Mouse (Mus musculus) limb, embryonic 15.5 days (tissue): ENCODE results near the gene Tead1. TPM values are rescaled to one million over a fixed set of nuclear protein-coding genes. Genes with fewer than 3 reads are reported as not detected.

Experiments used
- ATAC-seq: fragments of 200-750 bp; cut with Nextera tagmentation; 2 replicates; pipeline ENCODE4 v1.8.0; 2017; ENCODE audit warnings: low read depth, moderate TSS enrichment; ENCODE audit not compliant: insufficient number of reproducible peaks, low FRiP score, low TSS enrichment
- H3K27ac ChIP-seq: fragments of 300-500 bp; sonication (generic); 2 replicates; pipeline ENCODE4 v1.5.1; 2015; ENCODE audit warnings: moderate library complexity, mild to moderate bottlenecking, inconsistent platforms
- H3K27me3 ChIP-seq: fragments of 300-500 bp; sonication (generic); 2 replicates; pipeline ENCODE4 v1.6.1; 2015; ENCODE audit warnings: inconsistent platforms
- H3K36me3 ChIP-seq: fragments of 300-500 bp; sonication (generic); 2 replicates; pipeline ENCODE4 v1.6.1; 2015; ENCODE audit warnings: inconsistent platforms
- H3K4me1 ChIP-seq: fragments of 300-500 bp; sonication (generic); 2 replicates; pipeline ENCODE4 v1.6.1; 2015; ENCODE audit warnings: inconsistent platforms
- H3K4me2 ChIP-seq: fragments of 300-500 bp; sonication (generic); 2 replicates; pipeline ENCODE4 v1.6.1; 2015; ENCODE audit warnings: mild to moderate bottlenecking, inconsistent platforms
- H3K4me3 ChIP-seq: fragments of 300-500 bp; sonication (generic); 2 replicates; pipeline ENCODE4 v1.5.1; 2015; ENCODE audit warnings: mild to moderate bottlenecking, inconsistent platforms
- H3K9ac ChIP-seq: fragments of 300-500 bp; sonication (generic); 2 replicates; pipeline ENCODE4 v1.6.1; 2015; ENCODE audit warnings: inconsistent platforms
- H3K9me3 ChIP-seq: fragments of 300-500 bp; sonication (generic); 2 replicates; pipeline ENCODE4 v1.6.1; 2016; ENCODE audit warnings: inconsistent platforms
- WGBS: fragments of 180-500 bp; shearing (Covaris S2); methylation state at CpG from one replicate; pipeline ENCODE4 v1.1.7; 2015; 5-methylcytosine and 5-hydroxymethylcytosine counted together
- polyA plus RNA-seq: library from polyadenylated mRNA; unstranded; fragments of >200 nt; fragmentation: Nextera tagmentation; extraction: Ambion mirVana; gene quantifications from 2 replicates; pipeline ENCODE4 v1.2.1, GENCODE M21; 2015

Gene Tead1
- polyA plus RNA-seq, 1 experiment from 2014 or later, result 24.5 TPM

- Histone ChIP-seq H3K4me1 (peaks cover 55% of the 10 kb centered on the region), H3K4me2 (no peak overlapping the region), H3K27ac (no peak overlapping the region), H3K36me3 (no peaks in the 10 kb centered on the region), H3K9me3 (no peaks in the 10 kb centered on the region), H3K9ac (no peak overlapping the region), H3K4me3 (no peak overlapping the region), H3K27me3 (no peaks in the 10 kb centered on the region)
- ATAC-seq, result no peak
- WGBS, result 70% methylated on average over 7 of the region's 7 CpGs
Measured at GRCm38 (mm10) chr7:112785271-112785670, 106.2 kb downstream of the Tead1 start.

- Histone ChIP-seq H3K4me3 (no peak overlapping the region), H3K9ac (no peak overlapping the region), H3K4me1 (peaks cover 50% of the 10 kb centered on the region), H3K9me3 (no peaks in the 10 kb centered on the region), H3K4me2 (no peak overlapping the region), H3K27ac (peak overlapping the region; percentile 43), H3K27me3 (no peaks in the 10 kb centered on the region), H3K36me3 (no peaks in the 10 kb centered on the region)
- ATAC-seq, result 0 out of 2 replicates have a peak, but pooled peaks have one; percentile 22
- 10% methylated on average over 7 of the region's 7 CpGs for WGBS
Measured at GRCm38 (mm10) chr7:112786556-112787225, 107.6 kb downstream of the Tead1 start.

DNA sequence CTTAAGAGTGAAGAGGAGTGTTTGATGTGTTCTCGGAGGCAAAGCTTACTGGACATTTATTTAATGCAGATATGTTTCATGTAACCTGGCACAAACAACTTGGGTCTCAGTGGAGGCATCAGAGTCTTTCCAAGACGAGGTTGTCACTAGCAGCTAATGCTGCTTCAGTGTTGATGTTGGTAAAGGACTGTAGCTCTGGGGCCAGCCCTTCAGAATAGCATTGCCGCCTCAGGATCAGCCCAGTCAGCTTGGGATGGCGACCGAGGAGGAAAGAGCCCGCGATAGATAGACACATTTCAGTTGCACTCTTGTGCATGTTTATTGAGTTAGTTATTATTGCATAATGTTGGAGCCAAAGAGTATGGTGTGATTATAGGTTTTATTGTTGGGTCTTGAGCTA, 108.2 kb downstream of the Tead1 start:
- no peaks in the 10 kb centered on the region for H3K36me3 ChIP-seq
- H3K27me3 ChIP-seq, result no peaks in the 10 kb centered on the region
- H3K27ac ChIP-seq, result peak overlapping the region; percentile 43; the same call in 1 of the 2 replicates
- H3K9ac ChIP-seq, result no peak overlapping the region
- H3K9me3 ChIP-seq, result no peaks in the 10 kb centered on the region
- no peak overlapping the region for H3K4me2 ChIP-seq
- H3K4me3 ChIP-seq, result no peak overlapping the region
- WGBS, result 49% methylated on average over 7 of the region's 7 CpGs
- peaks cover 50% of the 10 kb centered on the region for H3K4me1 ChIP-seq
- ATAC-seq, result no peak

DNA sequence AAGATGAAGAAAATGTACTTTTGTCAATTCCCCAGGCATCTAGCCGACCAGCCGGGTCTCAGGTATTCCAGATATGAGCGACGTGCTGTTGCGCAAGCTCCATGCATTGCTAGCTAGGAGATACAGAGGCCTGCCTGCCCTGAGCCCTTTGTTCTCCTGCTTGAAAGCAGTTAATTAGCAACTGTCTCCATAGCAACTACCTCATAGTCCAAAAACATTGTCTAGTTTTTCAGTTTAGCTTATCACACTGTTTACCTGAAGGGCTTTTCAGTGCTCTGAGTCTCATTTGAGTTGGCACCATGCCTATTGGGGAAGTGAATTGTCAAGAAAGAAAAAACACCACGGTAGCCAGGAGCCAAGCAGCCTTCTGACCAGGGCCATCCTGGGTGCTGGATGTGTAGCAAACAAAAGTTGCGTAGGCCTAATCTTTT, 109.2 kb downstream of the Tead1 start:
- ATAC-seq, result no peak

DNA sequence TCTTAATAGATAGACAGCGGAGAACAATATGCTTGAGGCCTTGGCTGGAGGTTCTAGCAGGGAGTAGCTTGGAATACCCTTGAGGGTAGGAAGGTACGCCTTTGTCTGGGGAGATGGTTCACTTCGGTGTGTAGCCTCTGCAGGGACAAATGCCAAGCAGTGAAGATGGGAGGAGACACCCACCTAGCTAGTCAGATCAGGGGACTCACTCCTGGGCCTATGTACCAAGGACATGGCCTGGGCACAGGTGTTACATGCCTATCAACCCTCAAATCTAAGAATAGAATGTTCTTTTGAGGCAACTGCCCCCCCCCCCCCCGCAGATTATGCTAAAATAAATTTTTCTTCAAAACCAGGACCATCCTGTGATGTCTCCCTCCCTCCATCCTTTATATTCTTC, 110.6 kb downstream of the Tead1 start:
- WGBS, result 71% methylated on average over 4 of the region's 4 CpGs
- H3K27ac ChIP-seq, result no peak overlapping the region

More for the DNA sequence above, 109.2 kb downstream of the Tead1 start:
- no peaks in the 10 kb centered on the region for H3K9me3 ChIP-seq
- H3K4me2 ChIP-seq, result no peak overlapping the region
- H3K27ac ChIP-seq, result peak overlapping the region; percentile 50; the same call in 1 of the 2 replicates
- 46% methylated on average over 7 of the region's 7 CpGs for WGBS
- no peak overlapping the region for H3K9ac ChIP-seq
- H3K4me3 ChIP-seq, result no peak overlapping the region
- H3K4me1 ChIP-seq, result peaks cover 55% of the 10 kb centered on the region
- no peaks in the 10 kb centered on the region for H3K27me3 ChIP-seq
- no peaks in the 10 kb centered on the region for H3K36me3 ChIP-seq

DNA sequence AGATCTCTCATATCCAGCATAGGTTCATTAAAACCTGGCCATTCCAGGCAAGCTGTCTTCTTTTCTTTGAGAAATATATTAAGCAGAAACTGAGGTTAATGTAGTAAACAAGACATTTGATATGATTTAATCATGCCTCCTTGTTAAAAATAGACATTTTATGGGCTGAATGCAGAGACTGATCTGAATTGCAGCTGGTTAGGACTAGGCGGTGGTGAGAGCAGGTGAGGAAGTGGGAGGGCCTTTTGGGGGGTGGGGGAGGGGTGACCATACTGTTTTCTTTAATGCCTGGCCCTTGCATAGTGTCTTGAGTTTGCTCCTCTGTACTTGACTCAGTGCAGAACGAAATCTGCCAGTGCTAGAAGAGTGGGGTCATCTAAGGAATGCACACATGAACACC, 111.2 kb downstream of the Tead1 start:
- Histone ChIP-seq H3K36me3 (no peaks in the 10 kb centered on the region), H3K4me3 (no peak overlapping the region), H3K9me3 (no peaks in the 10 kb centered on the region), H3K27ac (no peak overlapping the region), H3K4me2 (no peak overlapping the region), H3K27me3 (no peaks in the 10 kb centered on the region), H3K9ac (no peak overlapping the region), H3K4me1 (peaks cover 66% of the 10 kb centered on the region)
- 29% methylated on average over 2 of the region's 2 CpGs for WGBS
- no peak for ATAC-seq

More for the DNA sequence above, 110.6 kb downstream of the Tead1 start:
- ATAC-seq, result no peak
- Histone ChIP-seq H3K4me3 (no peak overlapping the region), H3K27me3 (no peaks in the 10 kb centered on the region), H3K4me1 (peaks cover 67% of the 10 kb centered on the region), H3K9ac (no peak overlapping the region), H3K9me3 (no peaks in the 10 kb centered on the region), H3K4me2 (no peak overlapping the region), H3K36me3 (no peaks in the 10 kb centered on the region)

DNA sequence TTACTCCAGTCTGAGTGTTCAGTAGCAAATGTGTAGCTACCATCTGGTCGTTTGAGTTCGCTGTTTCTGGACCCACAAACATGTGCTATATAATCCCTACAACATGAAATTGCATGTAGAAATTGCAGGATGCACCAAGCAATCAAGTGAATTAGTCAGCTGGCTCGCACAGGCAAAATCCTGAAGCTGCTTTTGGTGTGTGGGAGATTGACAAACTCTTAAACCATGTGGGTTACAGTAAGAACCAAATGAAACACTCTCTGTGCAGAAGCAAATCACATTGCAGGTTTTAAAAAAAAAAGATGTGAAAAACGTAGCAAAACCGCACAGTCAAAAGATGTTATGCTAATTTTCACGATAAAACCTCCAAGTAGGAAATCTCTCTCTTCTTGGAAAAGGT, 113.6 kb downstream of the Tead1 start:
- Histone ChIP-seq H3K36me3 (no peaks in the 10 kb centered on the region), H3K9ac (no peak overlapping the region), H3K27me3 (no peaks in the 10 kb centered on the region), H3K4me2 (no peak overlapping the region), H3K9me3 (no peaks in the 10 kb centered on the region), H3K27ac (no peak overlapping the region), H3K4me1 (peaks cover 56% of the 10 kb centered on the region), H3K4me3 (no peak overlapping the region)
- 63% methylated on average over 6 of the region's 6 CpGs for WGBS
- ATAC-seq, result no peak

DNA sequence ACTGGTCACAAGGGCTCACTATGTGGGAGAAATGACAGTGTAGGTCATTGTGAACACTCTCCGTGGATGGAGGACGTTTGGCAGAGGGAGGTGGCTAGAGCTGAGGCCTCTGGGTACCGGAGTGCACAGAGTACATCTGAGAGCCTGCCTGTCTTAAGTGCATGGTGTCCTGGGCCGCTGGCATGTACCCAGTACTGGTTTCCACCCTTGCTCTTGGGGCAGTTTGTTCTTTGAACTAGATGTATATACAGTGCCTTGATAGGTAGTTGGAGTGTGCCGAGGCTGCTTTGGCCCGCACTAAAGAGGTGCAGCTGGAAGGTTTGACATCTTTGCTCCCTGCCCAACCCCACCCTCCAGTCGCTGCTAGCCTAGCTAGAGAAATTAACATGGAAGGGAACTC, 114.8 kb downstream of the Tead1 start:
- Histone ChIP-seq H3K27ac (no peak overlapping the region), H3K4me1 (peaks cover 51% of the 10 kb centered on the region), H3K27me3 (no peaks in the 10 kb centered on the region), H3K9ac (no peak overlapping the region), H3K36me3 (no peaks in the 10 kb centered on the region), H3K9me3 (no peaks in the 10 kb centered on the region), H3K4me3 (no peak overlapping the region), H3K4me2 (no peak overlapping the region)
- no peak for ATAC-seq
- 38% methylated on average over 7 of the region's 7 CpGs for WGBS

- Histone ChIP-seq H3K27me3 (no peaks in the 10 kb centered on the region), H3K4me2 (no peak overlapping the region), H3K4me3 (no peak overlapping the region), H3K9ac (no peak overlapping the region), H3K9me3 (no peaks in the 10 kb centered on the region), H3K36me3 (no peaks in the 10 kb centered on the region), H3K27ac (no peak overlapping the region), H3K4me1 (peaks cover 46% of the 10 kb centered on the region)
- no peak for ATAC-seq
- 20% methylated on average over 2 of the region's 2 CpGs for WGBS
Measured at GRCm38 (mm10) chr7:112794481-112794880, 115.4 kb downstream of the Tead1 start.

GRCm38 (mm10) chr7:112797526-112798321, 118.6 kb downstream of the Tead1 start:
- ATAC-seq, result no peak
- Histone ChIP-seq H3K4me3 (no peak overlapping the region), H3K9ac (no peak overlapping the region), H3K36me3 (no peaks in the 10 kb centered on the region), H3K9me3 (no peaks in the 10 kb centered on the region), H3K4me2 (no peak overlapping the region), H3K27ac (no peak overlapping the region), H3K4me1 (peaks cover 47% of the 10 kb centered on the region), H3K27me3 (no peaks in the 10 kb centered on the region)
- WGBS, result 52% methylated on average over 8 of the region's 8 CpGs

DNA sequence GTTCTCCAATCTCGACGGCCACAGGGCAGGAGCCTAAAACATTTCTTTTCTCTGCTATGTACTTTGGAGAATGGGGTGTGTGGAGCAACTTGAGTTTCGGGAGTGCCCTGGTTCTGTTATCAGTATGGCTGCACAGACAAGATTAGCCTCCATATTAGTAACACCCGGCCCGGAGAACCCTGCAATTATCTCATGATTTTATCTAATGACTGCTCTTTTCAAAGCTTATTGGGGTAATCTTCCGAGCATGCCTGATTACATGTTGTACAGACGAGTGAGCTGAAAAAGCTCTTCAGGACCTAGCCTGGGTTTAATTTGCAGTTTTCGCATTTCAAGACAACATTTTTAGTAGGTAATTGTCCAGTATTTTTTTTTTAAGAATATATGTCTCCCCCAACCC, 122.6 kb downstream of the Tead1 start:
- Histone ChIP-seq H3K9ac (no peak overlapping the region), H3K4me1 (peaks cover 35% of the 10 kb centered on the region), H3K9me3 (no peaks in the 10 kb centered on the region), H3K36me3 (no peaks in the 10 kb centered on the region), H3K4me2 (no peak overlapping the region), H3K27ac (no peak overlapping the region), H3K4me3 (no peak overlapping the region), H3K27me3 (no peaks in the 10 kb centered on the region)
- no peak for ATAC-seq
- 64% methylated on average over 8 of the region's 8 CpGs for WGBS

- no peak overlapping the region for H3K9ac ChIP-seq
- WGBS, result 22% methylated on average over 2 of the region's 2 CpGs
- no peaks in the 10 kb centered on the region for H3K36me3 ChIP-seq
- peaks cover 34% of the 10 kb centered on the region for H3K4me1 ChIP-seq
- ATAC-seq, result peak; percentile 31; the same call in 1 of the 2 replicates
- peak overlapping the region; percentile 46 for H3K4me2 ChIP-seq
- peak overlapping the region; percentile 85 for H3K27ac ChIP-seq
- peak overlapping the region; percentile 27 for H3K4me3 ChIP-seq
- no peaks in the 10 kb centered on the region for H3K27me3 ChIP-seq
- H3K9me3 ChIP-seq, result no peaks in the 10 kb centered on the region
Measured at GRCm38 (mm10) chr7:112806718-112807400, 127.7 kb downstream of the Tead1 start.
